Mouse (Mus musculus) ES-E14 (cell line): Measurements from ENCODE around the gene Usp18.

Experiments
- CHD2 ChIP-seq: IDR thresholded peaks from 2 replicates; pipeline ENCODE4 v1.6.1; 2014; ENCODE audit warnings: mild to moderate bottlenecking, low read depth, low read length, inconsistent platforms
- ZC3H11A ChIP-seq: IDR thresholded peaks from 2 replicates; pipeline ENCODE4 v1.6.1; 2012; ENCODE audit warnings: low read depth, mild to moderate bottlenecking, inconsistent platforms, low read length, borderline replicate concordance
- ZNF384 ChIP-seq: IDR thresholded peaks from 2 replicates; pipeline ENCODE4 v1.6.1; 2012; ENCODE audit warnings: low read depth, low read length, inconsistent platforms

DNA sequence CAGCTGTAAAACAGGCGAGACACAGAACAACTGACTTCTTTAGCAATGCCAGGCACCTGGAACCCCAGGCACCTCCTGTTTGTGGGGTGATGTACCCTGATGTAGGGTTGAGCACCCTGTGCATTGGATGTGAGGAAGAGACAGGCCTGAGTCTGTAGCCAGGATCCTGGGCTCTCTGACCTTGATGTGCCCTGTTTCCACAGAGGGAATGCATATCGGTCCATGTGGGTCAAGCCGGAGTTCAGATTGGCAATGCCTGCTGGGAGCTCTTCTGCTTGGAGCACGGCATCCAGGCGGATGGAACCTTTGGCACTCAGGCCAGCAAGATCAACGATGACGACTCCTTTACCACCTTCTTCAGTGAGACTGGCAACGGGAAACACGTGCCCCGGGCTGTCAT, 25.5 kb upstream of the Usp18 start:
- TF ChIP-seq CHD2 (no peak), ZNF384 (no peak), ZC3H11A (no peak)
